Mouse (Mus musculus): ENCODE measurements around the gene Apoa4.

Gene Apoa4

GRCm38 (mm10) chr9:46228491-46228890, 12.0 kb upstream of the Apoa4 start, which contains the start of gene Apoa1:
TSS of gene Apoa1 (plus strand) at chr9:46228580.
- no peak for DNase-seq

- peak; percentile 88 for DNase-seq
These were observed 10.7 kb upstream of the Apoa4 start for GRCm38 (mm10) chr9:46229573-46230449.

GRCm38 (mm10) chr9:46230450-46230975, 10.0 kb upstream of the Apoa4 start:
- DNase-seq: no peak

- no peak for DNase-seq
These were observed 5.3 kb upstream of the Apoa4 start for GRCm38 (mm10) chr9:46235196-46235595.

GRCm38 (mm10) chr9:46235596-46235648, 5.1 kb upstream of the Apoa4 start, which contains the start of gene Apoc3:
TSS of gene Apoc3 (minus strand) at chr9:46235636.
- no peak for DNase-seq

- DNase-seq: no peak
These were observed 4.8 kb upstream of the Apoa4 start for GRCm38 (mm10) chr9:46235649-46236048.

- no peak for DNase-seq
These were observed 1.6 kb upstream of the Apoa4 start for GRCm38 (mm10) chr9:46238850-46239249.

GRCm38 (mm10) chr9:46241818-46242217, 1.3 kb downstream of the Apoa4 start:
- no peak for DNase-seq

GRCm38 (mm10) chr9:46243122-46243521, 2.6 kb downstream of the Apoa4 start:
- no peak for DNase-seq

GRCm38 (mm10) chr9:46243584-46243983, 3.1 kb downstream of the Apoa4 start:
- no peak for DNase-seq

- DNase-seq: peak; percentile 33
These were observed 6.3 kb downstream of the Apoa4 start for GRCm38 (mm10) chr9:46246752-46247324.

- DNase-seq: no peak
These were observed 15.7 kb downstream of the Apoa4 start for GRCm38 (mm10) chr9:46256177-46256576.

GRCm38 (mm10) chr9:46256658-46257385, 16.3 kb downstream of the Apoa4 start:
- no peak for DNase-seq

GRCm38 (mm10) chr9:46257546-46257945, 17.1 kb downstream of the Apoa4 start:
- no peak for DNase-seq

GRCm38 (mm10) chr9:46259111-46259510, 18.6 kb downstream of the Apoa4 start:
- no peak for DNase-seq

GRCm38 (mm10) chr9:46261131-46261530, 20.6 kb downstream of the Apoa4 start:
- no peak for DNase-seq

- DNase-seq: no peak
These were observed 27.9 kb downstream of the Apoa4 start, which contains the start of gene Apoa5 for GRCm38 (mm10) chr9:46268343-46268873. TSS of gene Apoa5 (plus strand) at chr9:46268633.

- DNase-seq: no peak
These were observed 28.6 kb downstream of the Apoa4 start for GRCm38 (mm10) chr9:46269125-46269524.

- no peak for DNase-seq
These were observed 30.3 kb downstream of the Apoa4 start for GRCm38 (mm10) chr9:46270782-46271181.

GRCm38 (mm10) chr9:46272070-46272469, 31.6 kb downstream of the Apoa4 start:
- no peak for DNase-seq

GRCm38 (mm10) chr9:46272677-46273454, 32.4 kb downstream of the Apoa4 start, which contains the start of gene Zpr1:
TSS of gene Zpr1 (plus strand) at chr9:46273064.
- peak; percentile 90 for DNase-seq

- DNase-seq: no peak
These were observed 34.0 kb downstream of the Apoa4 start for GRCm38 (mm10) chr9:46274494-46274893.

All from right cerebral cortex, postnatal 25 days (tissue).